Mouse (Mus musculus): ENCODE measurements at regions not wholly inside any gene's neighbourhood (a gene's known extent, or its start where the extent isn't known, plus 50 kb on each side); places are given as distances from the start of the nearest gene placed in this dataset.

DNA sequence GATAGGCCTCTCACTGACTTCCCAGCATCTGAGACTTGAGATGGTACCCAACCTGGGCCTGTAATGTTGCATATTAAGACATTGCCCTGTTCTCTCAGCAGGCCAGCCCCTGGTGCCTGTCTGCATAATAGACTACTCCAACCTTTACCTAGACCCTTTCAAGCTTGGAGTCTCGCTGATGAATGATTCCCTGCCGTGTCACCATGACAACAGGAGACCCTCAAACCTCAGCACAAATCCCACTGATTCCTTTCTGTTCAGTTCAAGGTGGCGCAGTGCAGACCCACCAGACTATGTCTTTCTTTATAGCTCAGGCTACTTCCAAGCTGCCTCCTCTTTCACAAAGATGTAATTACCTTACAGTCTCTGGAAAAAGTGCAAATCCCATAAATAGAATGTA lies 172.0 kb downstream of the Dcdc2c start:
- no peak for ATAC-seq (replicated peaks; ENCODE audit: low FRiP score, low TSS enrichment, poor library complexity, severe bottlenecking)

DNA sequence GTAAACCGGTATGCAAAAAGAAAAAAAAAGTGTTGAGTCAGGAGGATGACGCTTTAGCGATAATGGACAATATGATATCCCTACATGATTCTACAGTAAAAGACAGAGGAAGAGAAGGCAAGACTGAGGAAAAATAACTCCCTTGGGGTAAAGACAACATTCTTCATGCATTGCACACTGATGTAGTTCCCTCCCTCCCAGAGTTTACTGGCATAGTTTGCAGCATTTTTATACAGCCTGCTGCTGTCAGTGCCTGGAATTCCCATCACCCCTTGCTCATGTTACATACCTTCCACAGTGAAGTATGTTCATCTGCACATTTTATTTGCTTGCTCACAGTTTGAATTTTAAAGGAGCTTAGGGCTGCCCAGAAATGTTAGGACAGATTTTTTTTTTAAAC lies 174.2 kb downstream of the Dcdc2c start:
- no peak for ATAC-seq (replicated peaks; ENCODE audit: low FRiP score, low TSS enrichment, poor library complexity, severe bottlenecking)

DNA sequence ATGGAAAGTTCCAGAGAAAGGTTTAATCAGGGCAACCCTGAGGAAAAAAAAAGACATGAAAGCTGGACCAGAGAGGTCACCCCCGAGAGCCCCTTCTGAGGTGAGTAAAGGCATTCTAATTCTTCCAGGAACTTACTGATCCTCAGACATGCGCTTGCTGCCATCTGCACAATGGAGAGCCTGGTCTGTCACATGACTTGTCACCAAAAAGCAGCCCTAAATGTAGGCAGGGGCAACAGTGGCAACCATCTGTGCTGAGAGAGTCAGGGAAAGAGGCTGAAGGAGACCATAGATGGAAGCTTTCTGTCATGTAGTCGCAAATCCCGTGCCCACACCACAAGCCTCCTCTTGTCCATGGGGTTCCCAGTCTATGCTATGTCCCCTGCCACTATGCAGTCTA lies 174.8 kb downstream of the Dcdc2c start:
- no peak for ATAC-seq (replicated peaks; ENCODE audit: low FRiP score, low TSS enrichment, poor library complexity, severe bottlenecking)

DNA sequence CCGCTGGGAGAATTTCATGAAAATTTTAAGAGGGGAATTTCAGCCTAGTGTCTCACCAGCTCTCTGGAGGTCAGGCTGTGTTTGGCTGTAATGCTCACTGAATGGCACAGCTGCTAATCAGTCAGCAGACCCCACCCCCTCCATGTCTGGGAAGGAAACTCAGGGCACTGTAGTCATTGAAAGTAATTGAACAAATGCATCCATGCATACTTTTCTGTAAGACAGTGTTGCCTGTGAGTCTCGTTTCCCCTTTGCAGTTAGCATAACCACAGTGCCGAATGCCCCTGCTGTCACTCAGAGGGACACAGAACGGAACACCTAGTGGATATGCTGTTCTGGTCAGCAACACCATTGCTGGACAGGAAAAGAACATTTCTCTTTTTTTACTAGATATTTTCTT lies 175.4 kb downstream of the Dcdc2c start:
- no peak for ATAC-seq (replicated peaks; ENCODE audit: low FRiP score, low TSS enrichment, poor library complexity, severe bottlenecking)

DNA sequence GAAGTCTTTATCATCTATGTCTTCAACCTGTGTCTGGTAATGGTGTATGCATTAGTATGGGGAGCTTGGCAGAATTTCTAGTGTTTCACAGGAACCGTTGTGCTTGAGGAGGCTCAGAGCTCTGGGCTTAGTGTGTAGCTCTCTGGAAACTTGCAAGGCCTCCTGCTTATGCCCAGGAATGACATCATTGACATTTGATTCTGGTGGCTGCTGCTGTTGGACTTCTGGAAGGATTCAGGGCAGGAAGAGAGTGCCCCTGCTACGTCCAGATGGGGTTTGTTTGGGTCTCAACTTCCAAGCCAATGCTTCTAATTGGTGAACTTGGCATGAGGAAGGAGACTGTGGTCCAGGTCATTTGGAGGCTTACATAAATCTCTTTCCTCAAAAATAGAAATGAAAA lies 186.9 kb downstream of the Dcdc2c start:
- no peak for ATAC-seq (replicated peaks; ENCODE audit: low FRiP score, low TSS enrichment, poor library complexity, severe bottlenecking)

DNA sequence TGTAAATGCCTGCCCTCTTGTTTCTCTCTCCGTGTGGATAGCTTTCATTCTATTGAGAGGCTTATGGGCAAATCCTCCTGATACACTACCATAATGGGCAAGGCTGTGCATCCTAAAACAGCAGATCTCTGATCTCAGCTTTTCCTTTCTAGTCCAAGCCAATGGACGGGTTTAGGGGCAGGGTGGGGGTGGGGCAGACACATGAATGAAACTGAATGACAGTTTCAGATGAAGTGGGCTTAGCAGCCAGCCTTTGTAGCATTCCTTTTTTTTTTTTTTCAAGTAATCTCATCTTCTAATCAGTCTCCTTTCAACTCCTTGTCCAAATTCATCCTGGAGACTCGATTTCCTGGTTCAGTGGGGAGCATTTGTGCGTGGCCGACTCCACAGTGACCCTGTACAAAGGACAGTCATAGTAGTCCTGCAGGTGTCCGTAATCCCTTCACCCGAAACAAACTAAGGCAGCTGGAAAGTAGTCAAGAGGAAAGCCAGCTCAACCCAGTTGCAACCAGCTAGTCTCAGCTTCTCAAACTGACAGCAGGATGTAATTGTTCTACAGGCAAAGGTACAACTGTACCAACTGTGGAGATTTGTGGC lies 193.4 kb downstream of the Dcdc2c start:
- ATAC-seq (replicated peaks; ENCODE audit: low FRiP score, low TSS enrichment, poor library complexity, severe bottlenecking) = no peak

DNA sequence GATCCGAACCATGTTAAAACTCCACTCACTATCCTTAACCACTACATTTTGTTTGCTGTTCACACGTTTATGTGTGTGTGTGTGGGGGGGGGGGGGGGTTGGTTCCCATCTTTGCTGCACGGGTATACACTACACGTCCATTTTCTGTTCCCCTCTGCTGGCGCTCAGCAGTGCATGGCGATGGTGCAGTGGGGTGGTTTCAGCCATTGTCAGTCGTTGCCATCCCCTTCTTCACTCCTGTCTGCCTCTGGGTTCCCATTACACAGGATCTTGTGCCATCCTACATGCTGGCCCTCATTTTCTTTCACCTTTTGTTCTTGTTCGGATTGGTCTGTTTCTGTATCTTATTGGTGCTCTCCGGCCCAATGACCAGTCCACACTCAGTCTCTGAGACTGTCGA lies 194.4 kb downstream of the Dcdc2c start:
- ATAC-seq (replicated peaks; ENCODE audit: low FRiP score, low TSS enrichment, poor library complexity, severe bottlenecking) = no peak

DNA sequence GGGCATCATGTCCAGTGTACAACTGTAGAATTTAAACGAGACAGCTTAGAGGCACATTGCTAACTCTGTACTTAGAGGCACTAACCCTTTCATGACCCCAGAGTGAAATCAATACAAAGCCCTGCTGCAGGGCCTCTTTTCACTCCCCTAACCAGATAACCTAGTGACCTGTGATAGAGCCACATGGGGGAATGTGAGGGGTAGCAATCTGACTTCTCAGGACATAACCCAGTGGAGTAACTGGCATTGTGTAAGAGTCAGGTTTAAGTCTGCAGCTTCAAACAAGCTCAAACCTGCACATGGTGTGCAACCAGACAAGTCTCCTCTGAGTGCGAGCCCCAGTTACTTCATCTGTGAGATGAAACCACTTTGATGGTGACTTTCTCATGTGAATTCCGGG lies 199.1 kb downstream of the Dcdc2c start:
- no peak for ATAC-seq (replicated peaks; ENCODE audit: low FRiP score, low TSS enrichment, poor library complexity, severe bottlenecking)

DNA sequence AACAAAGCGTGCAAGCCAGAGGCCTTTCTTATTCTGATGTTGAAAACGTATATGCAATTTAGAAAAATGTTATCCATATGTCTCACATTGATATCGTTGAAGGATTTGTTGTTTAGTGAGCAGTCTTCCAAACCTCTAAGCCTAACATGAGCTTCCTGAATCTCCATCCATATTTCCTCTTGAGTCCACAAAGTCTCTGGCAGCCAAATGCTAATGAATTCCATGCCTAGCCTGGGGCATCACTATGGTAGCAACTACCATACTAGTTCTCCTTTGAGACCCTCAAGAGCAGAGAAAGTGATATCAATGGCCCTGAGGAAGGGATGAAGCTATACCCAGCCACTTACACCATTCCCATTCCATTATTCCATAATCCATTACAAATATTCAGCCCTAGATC lies 199.6 kb downstream of the Dcdc2c start:
- no peak for ATAC-seq (replicated peaks; ENCODE audit: low FRiP score, low TSS enrichment, poor library complexity, severe bottlenecking)

DNA sequence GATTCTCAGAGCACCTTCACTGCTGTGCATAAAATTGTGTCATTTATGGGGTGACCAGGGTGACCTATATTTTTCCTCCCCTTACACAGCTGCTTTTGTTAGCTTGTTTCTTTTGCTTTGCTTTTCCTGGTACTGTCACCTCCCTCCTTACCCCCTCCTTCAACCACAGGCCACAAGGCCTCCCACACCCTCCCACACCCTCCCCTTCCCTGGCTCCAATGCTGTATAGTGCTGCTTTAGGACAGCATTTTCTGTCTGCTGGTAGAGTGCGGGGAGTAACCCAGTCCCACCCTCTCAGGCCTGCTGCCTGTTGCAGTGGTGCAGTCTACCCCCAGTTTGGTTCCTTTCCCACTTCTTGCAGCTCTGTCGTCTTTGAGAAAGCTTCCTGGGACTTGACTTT lies 209.5 kb downstream of the Dcdc2c start:
- ATAC-seq (replicated peaks; ENCODE audit: low FRiP score, low TSS enrichment, poor library complexity, severe bottlenecking) = no peak

DNA sequence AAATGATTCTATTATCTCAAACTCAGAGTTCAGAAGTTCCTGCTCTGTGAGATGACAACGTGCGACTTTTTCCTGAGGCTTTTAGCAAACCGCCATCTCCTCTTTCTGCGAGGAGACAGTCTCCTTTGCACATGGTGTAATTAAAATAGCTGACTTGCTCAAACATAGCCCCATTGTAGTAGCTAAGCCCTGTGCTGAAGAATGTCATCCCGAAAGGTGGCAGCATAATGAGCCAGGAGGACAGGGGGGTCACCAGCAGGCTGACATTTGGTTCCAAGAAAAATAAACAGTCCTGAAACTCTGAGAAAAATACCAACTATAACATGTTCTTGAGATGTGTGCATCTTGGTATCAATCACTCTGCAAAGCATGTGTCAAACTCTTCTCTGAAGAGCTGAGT lies 219.6 kb downstream of the Dcdc2c start:
- ATAC-seq (replicated peaks; ENCODE audit: low FRiP score, low TSS enrichment, poor library complexity, severe bottlenecking) = no peak

DNA sequence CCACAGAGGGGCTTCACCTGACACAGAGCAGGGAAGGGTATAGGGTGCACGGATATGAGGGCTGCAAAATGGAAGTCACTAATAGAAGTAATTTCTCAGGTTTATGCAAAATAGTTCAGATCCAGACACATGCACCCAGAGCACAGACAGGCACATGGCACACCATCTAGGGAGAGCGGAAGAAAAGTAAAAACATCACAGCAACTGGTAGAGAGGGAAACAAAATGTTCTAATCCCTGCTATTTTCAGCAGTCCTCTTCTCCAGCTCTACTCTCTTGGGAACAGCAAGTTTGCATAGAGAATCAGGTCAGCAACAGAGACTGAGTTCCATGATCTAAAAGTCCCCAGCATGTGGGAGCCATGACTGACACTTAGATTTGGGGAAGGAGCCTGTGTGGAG lies 220.4 kb downstream of the Dcdc2c start:
- ATAC-seq (replicated peaks; ENCODE audit: low FRiP score, low TSS enrichment, poor library complexity, severe bottlenecking) = no peak

DNA sequence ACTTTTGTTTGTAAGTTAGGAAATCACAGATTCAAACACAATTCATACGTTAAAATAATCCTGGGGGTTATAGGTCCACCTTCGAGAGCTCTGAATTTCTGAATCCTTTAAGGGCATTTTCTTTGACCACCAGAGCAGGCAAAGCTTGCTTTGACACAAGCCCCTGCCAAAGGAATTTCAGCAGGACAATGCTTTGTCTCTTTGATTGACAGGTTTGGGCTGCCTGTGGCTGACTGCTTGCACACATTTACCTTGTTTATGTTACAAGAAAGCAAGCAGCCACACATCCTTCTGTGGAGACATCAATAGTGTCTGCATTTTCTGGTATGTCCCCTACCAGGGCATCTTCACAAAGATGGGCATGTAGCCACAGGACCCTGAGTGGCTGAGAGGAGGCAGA lies 228.5 kb downstream of the Dcdc2c start:
- ATAC-seq (replicated peaks; ENCODE audit: low FRiP score, low TSS enrichment, poor library complexity, severe bottlenecking) = no peak

DNA sequence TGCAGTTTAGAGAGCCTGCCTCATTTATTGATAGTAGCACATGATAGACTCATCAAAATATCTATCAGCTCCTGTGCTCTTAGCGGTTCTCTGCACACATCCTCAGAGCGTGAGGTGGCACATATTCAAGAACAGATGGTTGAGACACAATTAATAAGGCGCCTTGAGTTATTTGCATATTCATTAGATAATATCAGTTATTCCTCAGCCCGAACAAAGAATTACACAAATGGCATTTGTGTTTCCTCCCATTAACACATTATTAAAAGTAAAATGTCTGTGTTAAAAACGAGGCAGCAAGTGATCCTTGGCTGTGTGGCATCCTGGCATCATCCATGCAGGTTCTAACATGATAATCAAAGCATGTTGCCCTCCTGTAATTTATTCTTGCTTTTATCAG lies 243.0 kb downstream of the Dcdc2c start:
- ATAC-seq (replicated peaks; ENCODE audit: low FRiP score, low TSS enrichment, poor library complexity, severe bottlenecking) = no peak

DNA sequence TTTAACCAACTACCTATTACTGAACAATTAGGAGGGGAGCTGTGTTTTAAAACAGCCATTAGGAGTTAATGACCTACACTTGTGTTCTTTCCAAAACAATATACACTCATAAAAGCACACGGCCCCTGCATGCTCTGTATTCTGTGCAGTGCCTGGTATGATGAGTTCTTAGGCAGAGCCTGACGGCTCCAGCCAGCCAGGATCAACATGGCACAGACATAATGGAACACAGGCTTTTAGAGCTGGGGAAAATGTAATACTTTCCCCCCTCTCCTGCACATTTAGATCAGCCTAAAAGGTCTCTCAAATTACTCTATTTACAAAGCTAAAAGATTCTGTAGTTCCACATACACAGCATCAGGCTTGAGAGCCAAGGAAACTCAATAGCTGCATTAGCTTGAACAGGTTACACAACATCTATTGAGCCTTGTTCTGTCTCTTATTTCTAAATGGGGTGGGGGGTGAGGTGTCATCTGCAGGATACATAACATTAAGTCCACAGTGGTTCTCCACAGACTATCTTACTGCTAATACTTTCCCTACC lies 250.1 kb downstream of the Dcdc2c start:
- no peak for ATAC-seq (replicated peaks; ENCODE audit: low FRiP score, low TSS enrichment, poor library complexity, severe bottlenecking)

DNA sequence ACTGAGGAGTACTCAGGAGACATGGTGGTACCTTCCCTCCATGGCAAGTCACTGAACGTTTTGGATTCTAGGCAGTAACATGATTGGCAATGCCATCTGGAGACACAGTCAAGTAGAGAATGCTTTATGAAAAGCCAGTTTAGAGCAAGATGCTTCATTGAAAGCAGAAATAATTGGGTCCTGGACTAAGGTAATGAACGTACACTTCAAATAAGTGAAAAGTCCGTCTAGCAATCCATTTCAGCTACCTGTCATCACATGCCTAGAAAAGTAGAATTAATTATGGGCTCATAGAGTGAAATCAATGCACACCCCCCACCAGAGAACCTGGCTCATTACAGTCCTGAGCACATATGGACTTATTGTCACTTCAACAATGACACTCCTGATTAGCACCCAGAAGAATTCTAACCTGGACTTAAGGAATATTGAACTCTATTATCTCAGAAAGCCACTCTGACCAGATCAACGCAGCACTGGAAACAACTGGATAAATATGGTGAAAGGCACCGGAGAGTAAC lies 263.8 kb downstream of the Dcdc2c start:
- no peak for ATAC-seq (replicated peaks; ENCODE audit: low FRiP score, low TSS enrichment, poor library complexity, severe bottlenecking)

DNA sequence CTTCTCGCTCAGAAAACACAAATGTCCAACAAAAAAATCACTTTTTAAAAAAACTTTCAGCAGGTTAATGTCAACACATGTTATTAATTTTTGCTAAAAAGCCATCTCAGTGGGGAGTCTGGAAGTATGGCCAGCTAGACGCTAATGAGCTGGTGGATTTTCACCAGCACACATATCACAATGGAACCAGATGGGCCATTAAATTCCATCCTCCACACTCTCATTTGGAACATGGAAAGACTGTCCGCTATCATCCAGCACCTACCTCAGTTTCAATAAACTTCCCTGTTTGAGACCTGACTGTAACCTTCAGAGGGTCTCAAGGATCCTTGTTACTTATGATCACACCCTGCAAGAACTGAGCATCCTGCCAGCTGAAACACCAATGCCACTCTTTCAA lies 296.7 kb downstream of the Dcdc2c start:
- no peak for ATAC-seq (replicated peaks; ENCODE audit: low FRiP score, low TSS enrichment, poor library complexity, severe bottlenecking)

DNA sequence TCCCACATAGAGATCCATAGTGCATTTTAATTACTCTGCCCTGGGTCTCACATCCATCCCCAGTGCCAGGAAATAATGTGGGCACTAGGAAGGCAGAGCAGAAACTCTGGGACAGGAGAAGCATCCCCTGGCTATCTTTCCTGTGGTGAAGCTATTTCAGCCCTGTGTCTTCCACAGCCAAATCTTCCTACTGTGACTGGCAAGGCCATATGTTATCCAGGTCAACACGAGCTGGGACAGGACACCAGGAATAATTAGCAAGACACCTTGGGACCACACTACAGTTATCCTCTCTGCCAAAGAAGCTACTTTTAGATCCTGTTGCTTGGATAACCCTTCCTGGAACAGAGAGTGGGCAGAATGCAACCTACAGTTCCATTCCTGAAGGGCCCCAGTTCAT lies 301.7 kb downstream of the Dcdc2c start:
- no peak for ATAC-seq (replicated peaks; ENCODE audit: low FRiP score, low TSS enrichment, poor library complexity, severe bottlenecking)

DNA sequence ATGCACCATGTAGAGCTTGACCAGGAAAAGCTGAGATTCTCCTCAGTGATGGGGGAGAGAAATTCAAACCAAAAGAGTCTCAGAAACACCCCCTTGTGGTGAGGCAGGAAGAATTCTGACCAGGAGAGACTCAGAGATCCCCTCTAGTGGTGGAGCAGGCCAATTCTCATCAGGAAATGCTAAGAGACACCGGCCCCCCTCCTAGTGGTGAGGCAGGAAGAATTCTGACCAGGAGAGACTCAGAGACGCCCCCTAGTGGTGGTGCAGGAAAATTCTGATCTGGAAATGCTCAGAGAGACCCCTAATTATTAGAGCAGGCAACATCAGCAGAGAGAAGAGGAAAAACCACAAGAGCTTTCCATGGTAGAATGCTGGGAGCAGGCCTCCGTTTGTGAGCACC lies 303.4 kb downstream of the Dcdc2c start:
- ATAC-seq (replicated peaks; ENCODE audit: low FRiP score, low TSS enrichment, poor library complexity, severe bottlenecking) = no peak

DNA sequence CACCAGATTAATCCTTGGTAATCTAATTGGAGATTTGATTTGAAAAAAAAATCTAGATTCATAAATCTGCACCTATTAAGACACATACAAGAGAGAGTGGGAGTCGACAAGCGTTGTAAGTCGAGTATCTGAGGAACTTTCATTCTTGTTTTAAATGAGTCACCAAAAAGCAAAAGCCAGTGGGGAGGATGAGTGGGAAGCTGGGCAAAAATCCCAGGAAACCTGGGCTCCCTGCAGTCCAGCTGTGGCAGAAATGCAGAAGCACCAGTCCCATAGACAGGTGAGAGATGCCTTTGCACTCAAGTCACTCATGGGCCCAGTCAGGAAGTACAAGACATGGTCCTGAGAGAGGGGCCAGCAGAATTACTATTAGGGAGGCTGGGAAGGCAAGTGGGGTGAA lies 303.9 kb downstream of the Dcdc2c start:
- no peak for ATAC-seq (replicated peaks; ENCODE audit: low FRiP score, low TSS enrichment, poor library complexity, severe bottlenecking)

DNA sequence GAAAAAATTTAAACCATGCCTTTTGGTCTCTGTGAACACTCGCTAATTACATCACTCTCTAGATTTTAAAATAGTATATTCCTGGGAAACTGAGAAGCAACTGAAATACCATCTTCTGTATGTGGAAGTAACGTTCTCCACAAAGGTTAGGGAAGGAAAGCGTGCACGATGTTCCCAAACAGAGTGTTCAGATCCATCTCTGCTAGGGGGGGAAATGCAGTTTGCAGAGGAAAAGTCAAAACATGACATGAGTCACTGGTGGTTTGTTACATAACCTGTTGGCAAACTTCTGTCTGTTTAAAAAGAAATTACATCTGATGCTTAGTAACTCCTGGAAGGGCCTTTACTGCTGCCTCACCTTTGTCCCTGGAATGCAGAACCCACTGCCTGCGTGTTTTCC lies 314.2 kb downstream of the Dcdc2c start:
- no peak for ATAC-seq (replicated peaks; ENCODE audit: low FRiP score, low TSS enrichment, poor library complexity, severe bottlenecking)

DNA sequence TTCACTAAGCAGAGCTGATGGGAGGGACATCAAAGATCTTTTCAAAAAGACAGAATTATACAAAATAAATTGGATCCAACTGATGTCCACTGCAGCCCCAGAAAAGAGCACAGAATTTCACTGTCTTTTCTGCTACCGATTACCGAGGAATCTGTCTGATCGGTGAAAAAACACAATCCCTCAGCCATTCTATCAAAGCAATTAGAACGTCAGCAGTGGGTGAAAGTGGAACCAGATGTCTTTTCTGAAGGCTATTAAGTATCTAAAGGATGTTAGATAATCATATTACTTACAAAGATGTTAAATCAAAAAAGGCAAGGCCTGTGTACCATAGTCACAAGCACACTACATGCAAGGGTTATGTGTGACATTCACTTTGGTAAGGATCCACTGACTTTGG lies 315.2 kb downstream of the Dcdc2c start:
- ATAC-seq (replicated peaks; ENCODE audit: low FRiP score, low TSS enrichment, poor library complexity, severe bottlenecking) = no peak
